Mouse (Mus musculus): ENCODE measurements around the gene Gcc1.

DNA sequence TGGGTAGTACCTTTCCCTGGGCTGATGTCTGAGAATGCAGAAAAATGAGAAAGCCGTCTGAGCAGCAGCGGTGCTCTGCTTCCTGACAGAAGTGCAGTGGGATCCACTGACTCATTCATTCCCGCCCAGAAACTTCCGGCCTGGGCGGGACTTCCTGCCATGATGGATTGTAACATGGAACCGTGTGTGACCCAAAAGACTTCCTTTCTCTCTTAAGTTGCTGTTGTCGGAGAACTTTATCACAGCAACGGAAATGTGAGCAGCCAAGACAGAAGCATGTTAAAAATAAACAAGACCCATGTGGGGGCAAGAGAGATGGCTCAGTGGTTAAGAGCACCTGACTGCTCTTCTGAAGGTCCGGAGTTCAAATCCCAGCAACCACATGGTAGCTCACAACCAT, 18.1 kb downstream of the Gcc1 start:
- TF ChIP-seq CTCF (IDR thresholded peaks at IDR 0.05; ENCODE audit: borderline replicate concordance, extremely low read depth, insufficient read depth, insufficient read length) (no peak), POLR2A (IDR thresholded peaks at IDR 0.05; ENCODE audit: borderline replicate concordance, extremely low read depth, insufficient read depth, insufficient read length, poor library complexity, severe bottlenecking) (no peak)

Data from brain, embryonic 14.5 days (tissue).